Mouse (Mus musculus) heart, postnatal 0 days (tissue): ENCODE results near the gene Med13.

Source experiments
- CTCF ChIP-seq: IDR thresholded peaks from 2 replicates; pipeline ENCODE4 v1.5.1; 2016; ENCODE audit warnings: antibody characterized with exemption, control low read depth, low read depth
- EP300 ChIP-seq: IDR thresholded peaks from 2 replicates; pipeline ENCODE4 v1.6.1; 2016; ENCODE audit warnings: antibody characterized with exemption, low read depth

- TF ChIP-seq CTCF (no peak), EP300 (no peak)
Measured at GRCm38 (mm10) chr11:86356854-86357788, at the start of gene Med13.
